Mouse (Mus musculus) midbrain, postnatal 0 days (tissue): ENCODE data around the gene Rps6kc1. TPM values are rescaled to one million over a fixed set of nuclear protein-coding genes. Genes with fewer than 3 reads are reported as not detected.

Source experiments
- ATAC-seq: fragments of 200-750 bp; cut with Nextera tagmentation; 2 replicates; pipeline ENCODE4 v1.8.0; 2017; ENCODE audit warnings: moderate number of reproducible peaks, mild to moderate bottlenecking, moderate TSS enrichment, moderate library complexity; ENCODE audit not compliant: low FRiP score
- DNase-seq: peaks from one replicate; pipeline ENCODE4 v3.0.0-alpha.2; 2015; ENCODE audit warnings: low spot score
- H3K27ac ChIP-seq: fragments of 300-500 bp; sonication (generic); 2 replicates; pipeline ENCODE4 v1.5.1; 2014; ENCODE audit warnings: low read depth, mild to moderate bottlenecking, low read length, mixed read lengths
- H3K27me3 ChIP-seq: fragments of 300-500 bp; sonication (generic); 2 replicates; pipeline ENCODE4 v1.6.1; 2014; ENCODE audit warnings: low read length, control low read depth, mixed read lengths; ENCODE audit not compliant: insufficient read depth
- H3K36me3 ChIP-seq: fragments of 300-500 bp; sonication (generic); 2 replicates; pipeline ENCODE4 v1.6.1; 2014; ENCODE audit warnings: low read length, control low read depth, mixed read lengths; ENCODE audit not compliant: insufficient read depth
- H3K4me1 ChIP-seq: fragments of 300-500 bp; sonication (generic); 2 replicates; pipeline ENCODE4 v1.6.1; 2014; ENCODE audit warnings: mild to moderate bottlenecking, control low read depth, antibody characterized with exemption, low read length, mixed read lengths; ENCODE audit not compliant: insufficient read depth
- H3K4me2 ChIP-seq: fragments of 300-500 bp; sonication (generic); 2 replicates; pipeline ENCODE4 v1.6.1; 2014; ENCODE audit warnings: low read depth, mild to moderate bottlenecking, low read length, mixed read lengths; ENCODE audit not compliant: poor library complexity, severe bottlenecking
- H3K4me3 ChIP-seq: fragments of 300-500 bp; sonication (generic); 2 replicates; pipeline ENCODE4 v1.5.1; 2014; ENCODE audit warnings: low read depth, mild to moderate bottlenecking, low read length, moderate library complexity
- H3K9ac ChIP-seq: fragments of 300-500 bp; sonication (generic); replicated peaks from 2 replicates; pipeline ENCODE4 v1.6.1; 2014; ENCODE audit warnings: mild to moderate bottlenecking, low read length, moderate library complexity, mixed read lengths; ENCODE audit not compliant: poor library complexity, severe bottlenecking
- H3K9me3 ChIP-seq: fragments of 300-500 bp; sonication (generic); 2 replicates; pipeline ENCODE4 v1.6.1; 2016; ENCODE audit warnings: low read length, control low read depth
- CTCF ChIP-seq: IDR thresholded peaks from 2 replicates; pipeline ENCODE4 v1.5.1; 2016; ENCODE audit warnings: antibody characterized with exemption, mild to moderate bottlenecking
- WGBS: fragments of 180-500 bp; shearing (Covaris S2); extraction: QIAGEN DNeasy Blood & Tissue Kit; methylation state at CpG from one replicate; pipeline ENCODE4 v1.1.7; 2014; 5-methylcytosine and 5-hydroxymethylcytosine counted together
- polyA plus RNA-seq: library from polyadenylated mRNA; unstranded; fragments of >200 nt; fragmentation: Nextera tagmentation; extraction: Ambion mirVana; gene quantifications from 2 replicates; pipeline ENCODE4 v1.2.1, GENCODE M21; 2015
- total RNA-seq: library from RNA; depleted of rRNA; stranded (reverse); fragments of >200 nt; gene quantifications from 2 replicates; pipeline ENCODE4 v1.2.3, GENCODE M21; 2014; rRNA removed

Gene Rps6kc1
- total and polyA plus RNA-seq, 2 experiments from 2014 or later: 26.9 to 44.7 TPM

DNA sequence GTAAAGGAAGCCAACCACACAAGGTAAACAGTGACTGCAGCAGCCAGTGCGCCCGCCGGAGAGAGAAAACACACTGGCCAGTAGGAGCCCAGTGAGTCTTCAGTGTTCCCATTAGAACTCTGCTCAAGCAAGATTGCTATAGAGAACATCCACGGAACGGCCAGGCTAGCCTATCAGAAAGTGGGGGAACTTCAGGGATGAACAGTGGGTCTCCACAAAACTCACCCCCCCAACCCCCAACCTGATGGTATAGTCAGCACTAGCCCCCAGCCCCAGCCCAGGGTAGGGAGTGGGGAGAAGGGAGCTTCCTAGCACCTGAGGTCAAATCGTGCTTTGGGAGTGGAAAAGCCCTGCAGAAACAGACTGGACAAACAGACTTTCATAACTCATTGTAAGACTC, 258.5 kb downstream of the Rps6kc1 start:
- H3K4me3 ChIP-seq: no peak overlapping the region
- TF ChIP-seq CTCF: no peak
- 79% methylated on average over 6 of the region's 6 CpGs for WGBS
- ATAC-seq (no peak), DNase-seq (no peak)
- H3K36me3 ChIP-seq: no peaks in the 10 kb centered on the region
- H3K27ac ChIP-seq: no peak overlapping the region
- H3K9ac ChIP-seq: no peak overlapping the region
- H3K27me3 ChIP-seq: no peaks in the 10 kb centered on the region
- H3K9me3 ChIP-seq: no peaks in the 10 kb centered on the region
- H3K4me1 ChIP-seq: no peaks in the 10 kb centered on the region
- H3K4me2 ChIP-seq: no peak overlapping the region

Other genes with a start within 250 kb of the Rps6kc1 start
- gene Angel2, start 13.3 kb upstream of the Rps6kc1 start, total RNA-seq: 31.4 and 40.1 TPM in 2 replicates
- 40.4 and 41.6 TPM in 2 replicates for gene Angel2, start 13.3 kb upstream of the Rps6kc1 start, polyA plus RNA-seq
- 46.1 and 51.2 TPM in 2 replicates for gene Vash2, start 67.5 kb upstream of the Rps6kc1 start, total RNA-seq
- gene Vash2, start 67.5 kb upstream of the Rps6kc1 start, polyA plus RNA-seq: 48.8 and 49.5 TPM in 2 replicates
- gene Flvcr1, start 114.4 kb upstream of the Rps6kc1 start, total RNA-seq: 32.3 and 36.9 TPM in 2 replicates
- gene Flvcr1, start 114.4 kb upstream of the Rps6kc1 start, polyA plus RNA-seq: 8.2 and 9.2 TPM in 2 replicates
- not detected in 2 replicates for gene Spata45, start 124.9 kb upstream of the Rps6kc1 start, total RNA-seq
- not detected in 2 replicates for gene Spata45, start 124.9 kb upstream of the Rps6kc1 start, polyA plus RNA-seq
- gene Tatdn3, start 151.2 kb upstream of the Rps6kc1 start, total RNA-seq: 21.5 and 39.0 TPM in 2 replicates
- gene Tatdn3, start 151.2 kb upstream of the Rps6kc1 start, polyA plus RNA-seq: 12.8 and 14.7 TPM in 2 replicates
- gene Nsl1, start 151.2 kb upstream of the Rps6kc1 start, total RNA-seq: 1.6 and 1.9 TPM in 2 replicates
- 1.8 and 1.9 TPM in 2 replicates for gene Nsl1, start 151.2 kb upstream of the Rps6kc1 start, polyA plus RNA-seq
- gene Batf3, start 186.1 kb upstream of the Rps6kc1 start, total RNA-seq: 1.3 and 4.9 TPM in 2 replicates
- 1.3 and 1.6 TPM in 2 replicates for gene Batf3, start 186.1 kb upstream of the Rps6kc1 start, polyA plus RNA-seq